Mouse (Mus musculus) forebrain, postnatal 0 days (tissue): ENCODE results near the gene Btg3. TPM values are rescaled to one million over a fixed set of nuclear protein-coding genes. Genes with fewer than 3 reads are reported as not detected.
A peak's percentile ranks its signal among the peaks of the same experiment; 100 is the strongest.

Experiments used
- ATAC-seq: fragments of 200-750 bp; cut with Nextera tagmentation; 2 replicates; pipeline ENCODE4 v1.8.0; 2017; ENCODE audit warnings: mild to moderate bottlenecking, moderate library complexity
- DNase-seq: peaks from one replicate; pipeline ENCODE4 v3.0.0-alpha.2; 2015
- H3K27ac ChIP-seq: fragments of 300-500 bp; sonication (generic); 2 replicates; pipeline ENCODE4 v1.5.1; 2014; ENCODE audit warnings: low read depth, mild to moderate bottlenecking, antibody characterized with exemption, low read length, moderate library complexity, mixed read lengths
- H3K27me3 ChIP-seq: fragments of 300-500 bp; sonication (generic); 2 replicates; pipeline ENCODE4 v1.6.1; 2014; ENCODE audit warnings: mild to moderate bottlenecking, low read length, mixed read lengths; ENCODE audit not compliant: insufficient read depth
- H3K36me3 ChIP-seq: fragments of 300-500 bp; sonication (generic); 2 replicates; pipeline ENCODE4 v1.6.1; 2014; ENCODE audit warnings: mild to moderate bottlenecking, moderate library complexity; ENCODE audit not compliant: insufficient read depth
- H3K4me1 ChIP-seq: fragments of 300-500 bp; sonication (generic); 2 replicates; pipeline ENCODE4 v1.6.1; 2014; ENCODE audit warnings: antibody characterized with exemption; ENCODE audit not compliant: insufficient read depth
- H3K4me2 ChIP-seq: fragments of 300-500 bp; sonication (generic); 2 replicates; pipeline ENCODE4 v1.6.1; 2014; ENCODE audit warnings: low read depth, mild to moderate bottlenecking, moderate library complexity
- H3K4me3 ChIP-seq: fragments of 300-500 bp; sonication (generic); 2 replicates; pipeline ENCODE4 v1.5.1; 2014; ENCODE audit warnings: low read depth, low read length, mixed read lengths
- H3K9ac ChIP-seq: fragments of 300-500 bp; sonication (generic); 2 replicates; pipeline ENCODE4 v1.6.1; 2014; ENCODE audit warnings: mild to moderate bottlenecking
- H3K9me3 ChIP-seq: fragments of 300-500 bp; sonication (generic); 2 replicates; pipeline ENCODE4 v1.6.1; 2016; ENCODE audit warnings: low read length
- CTCF ChIP-seq: sonication (generic); IDR thresholded peaks from 2 replicates; pipeline ENCODE4 v1.5.1; 2016; ENCODE audit warnings: antibody characterized with exemption, control low read depth, low read depth
- WGBS: fragments of 180-500 bp; shearing (Covaris S2); extraction: QIAGEN DNeasy Blood & Tissue Kit; methylation state at CpG from one replicate; pipeline ENCODE4 v1.1.7; 2014; 5-methylcytosine and 5-hydroxymethylcytosine counted together
- polyA plus RNA-seq: library from polyadenylated mRNA; unstranded; fragments of >200 nt; fragmentation: Nextera tagmentation; extraction: Ambion mirVana; gene quantifications from 2 replicates; pipeline ENCODE4 v1.2.1, GENCODE M21; 2015
- total RNA-seq: library from RNA; depleted of rRNA; stranded (reverse); fragments of >200 nt; gene quantifications from 2 replicates; pipeline ENCODE4 v1.2.3, GENCODE M21; 2014

Gene Btg3
- total and polyA plus RNA-seq, 2 experiments from 2014 or later, result 9.8 to 20.2 TPM

- H3K27ac ChIP-seq, result no peak overlapping the region
- H3K9ac ChIP-seq, result no peak overlapping the region
- no peak overlapping the region for H3K4me3 ChIP-seq
- no peaks in the 10 kb centered on the region for H3K36me3 ChIP-seq
- no peaks in the 10 kb centered on the region for H3K9me3 ChIP-seq
- TF ChIP-seq CTCF, result no peak
- 81% methylated on average over 13 of the region's 13 CpGs for WGBS
- DNase-seq (no peak), ATAC-seq (no peak)
- no peak overlapping the region for H3K4me2 ChIP-seq
- H3K4me1 ChIP-seq, result no peaks in the 10 kb centered on the region
- H3K27me3 ChIP-seq, result no peaks in the 10 kb centered on the region
Observed at GRCm38 (mm10) chr16:78347328-78347926, 29.6 kb downstream of the Btg3 start.

- no peak overlapping the region for H3K4me3 ChIP-seq
- WGBS, result 79% methylated on average over 2 of the region's 2 CpGs
- ATAC-seq (no peak), DNase-seq (no peak)
- H3K27me3 ChIP-seq, result no peaks in the 10 kb centered on the region
- no peaks in the 10 kb centered on the region for H3K9me3 ChIP-seq
- H3K4me1 ChIP-seq, result no peaks in the 10 kb centered on the region
- H3K27ac ChIP-seq, result no peak overlapping the region
- H3K9ac ChIP-seq, result no peak overlapping the region
- H3K4me2 ChIP-seq, result no peak overlapping the region
- peak; percentile 36; the same call in 1 of the 2 replicates for TF ChIP-seq CTCF
- no peaks in the 10 kb centered on the region for H3K36me3 ChIP-seq
Observed at GRCm38 (mm10) chr16:78346662-78347327, 30.2 kb downstream of the Btg3 start.

DNA sequence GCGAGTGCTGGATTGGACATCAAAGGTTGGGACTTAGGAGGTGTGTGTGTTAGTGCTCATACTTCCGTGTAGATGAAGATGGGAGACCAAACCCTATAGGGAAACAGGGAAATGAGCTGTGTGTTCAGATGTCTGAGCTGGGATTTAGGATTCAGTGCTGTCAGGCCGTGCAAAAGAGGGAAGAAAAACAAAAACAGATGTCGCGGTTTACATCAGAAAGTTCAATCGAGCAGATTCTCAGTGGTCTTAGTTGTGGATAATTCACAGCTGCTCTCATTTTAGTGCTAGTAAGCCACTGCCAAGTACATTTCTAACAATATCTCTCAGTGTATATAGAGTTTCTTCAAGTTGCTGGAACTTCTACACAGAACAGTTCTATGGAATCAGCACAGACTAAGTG is 33.2 kb downstream of the Btg3 start:
- Histone ChIP-seq H3K27ac (0 out of 2 replicates have a peak overlapping the region, but pooled peaks have one; percentile 10), H3K9ac (no peak overlapping the region), H3K4me1 (no peaks in the 10 kb centered on the region), H3K9me3 (no peaks in the 10 kb centered on the region), H3K27me3 (no peaks in the 10 kb centered on the region), H3K4me2 (no peak overlapping the region), H3K4me3 (no peak overlapping the region), H3K36me3 (peaks cover 6% of the 10 kb centered on the region)
- 65% methylated on average over 6 of the region's 6 CpGs for WGBS
- ATAC-seq (peak; percentile 58), DNase-seq (no peak)
- no peak for TF ChIP-seq CTCF

DNA sequence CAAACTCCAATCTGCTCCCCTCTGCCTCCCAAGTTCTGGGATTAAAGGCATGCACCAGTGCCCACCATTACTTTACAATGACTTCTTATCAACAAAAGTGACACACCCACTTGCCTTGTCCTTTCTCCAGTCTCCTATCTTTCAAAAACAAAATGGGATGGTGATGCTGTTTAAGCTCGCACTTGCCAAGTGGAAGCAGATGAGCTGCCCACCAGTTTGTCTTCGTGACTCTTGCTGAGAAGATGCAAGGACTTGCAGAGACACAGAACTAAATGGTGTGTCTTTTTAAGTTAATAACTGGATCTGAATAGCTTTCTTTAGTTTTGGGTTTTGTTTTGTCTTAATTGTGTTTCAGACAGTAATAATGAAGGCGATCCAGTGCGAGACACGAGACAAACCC is 34.2 kb downstream of the Btg3 start:
- ATAC-seq (no peak), DNase-seq (no peak)
- no peak overlapping the region for H3K9ac ChIP-seq
- 84% methylated on average over 5 of the region's 5 CpGs for WGBS
- H3K27ac ChIP-seq, result no peak overlapping the region
- TF ChIP-seq CTCF, result no peak
- H3K4me1 ChIP-seq, result no peaks in the 10 kb centered on the region
- no peak overlapping the region for H3K4me3 ChIP-seq
- H3K36me3 ChIP-seq, result peaks cover 6% of the 10 kb centered on the region
- no peaks in the 10 kb centered on the region for H3K27me3 ChIP-seq
- no peaks in the 10 kb centered on the region for H3K9me3 ChIP-seq
- H3K4me2 ChIP-seq, result no peak overlapping the region

- DNase-seq (no peak), ATAC-seq (peak; percentile 49)
- no peaks in the 10 kb centered on the region for H3K27me3 ChIP-seq
- H3K9ac ChIP-seq, result no peak overlapping the region
- no peak overlapping the region for H3K4me3 ChIP-seq
- no peak overlapping the region for H3K4me2 ChIP-seq
- H3K9me3 ChIP-seq, result no peaks in the 10 kb centered on the region
- H3K27ac ChIP-seq, result no peak overlapping the region
- peaks cover 11% of the 10 kb centered on the region for H3K36me3 ChIP-seq
- WGBS, result 43% methylated on average over 4 of the region's 4 CpGs
- H3K4me1 ChIP-seq, result no peaks in the 10 kb centered on the region
- no peak for TF ChIP-seq CTCF
Observed at GRCm38 (mm10) chr16:78341356-78341755, 35.6 kb downstream of the Btg3 start.

- ATAC-seq, result no peak
- H3K36me3 ChIP-seq, result peaks cover 46% of the 10 kb centered on the region
Observed at GRCm38 (mm10) chr16:78337226-78337625, 39.8 kb downstream of the Btg3 start.

GRCm38 (mm10) chr16:78327999-78328398 is 49.0 kb downstream of the Btg3 start:
- Histone ChIP-seq H3K9ac (no peak overlapping the region), H3K36me3 (peaks cover 51% of the 10 kb centered on the region), H3K27ac (no peak overlapping the region), H3K4me3 (no peak overlapping the region), H3K4me1 (peaks cover 2% of the 10 kb centered on the region; the same call in 1 of the 2 replicates), H3K27me3 (no peaks in the 10 kb centered on the region), H3K4me2 (no peak overlapping the region), H3K9me3 (no peaks in the 10 kb centered on the region)
- DNase-seq (no peak), ATAC-seq (no peak)
- no peak for TF ChIP-seq CTCF
- 93% methylated on average over 12 of the region's 12 CpGs for WGBS

More at GRCm38 (mm10) chr16:78337226-78337625, 39.8 kb downstream of the Btg3 start:
- H3K4me2 ChIP-seq, result no peak overlapping the region
- WGBS, result 71% methylated on average over 8 of the region's 8 CpGs
- no peak overlapping the region for H3K4me3 ChIP-seq
- no peak overlapping the region for H3K27ac ChIP-seq
- DNase-seq, result no peak
- H3K27me3 ChIP-seq, result no peaks in the 10 kb centered on the region
- no peaks in the 10 kb centered on the region for H3K9me3 ChIP-seq
- no peaks in the 10 kb centered on the region for H3K4me1 ChIP-seq
- TF ChIP-seq CTCF, result no peak
- H3K9ac ChIP-seq, result no peak overlapping the region
